Mouse (Mus musculus) thymus, postnatal 14 days (tissue): Measurements from ENCODE around the gene Noc4l.

ENCODE experiments used
- DNase-seq: peaks from one replicate; pipeline ENCODE4 v3.0.0; 2021

Gene Noc4l

GRCm38 (mm10) chr5:110652719-110653648 lies at the start of gene Noc4l, which contains the start of gene Ddx51:
Noc4l (minus strand) TSS chr5:110653417.
Ddx51 (plus strand) TSS chr5:110653451.
- peak; percentile 97 for DNase-seq

- no peak for DNase-seq
These were observed 45.4 kb upstream of the Noc4l start for GRCm38 (mm10) chr5:110698617-110699016.

DNA sequence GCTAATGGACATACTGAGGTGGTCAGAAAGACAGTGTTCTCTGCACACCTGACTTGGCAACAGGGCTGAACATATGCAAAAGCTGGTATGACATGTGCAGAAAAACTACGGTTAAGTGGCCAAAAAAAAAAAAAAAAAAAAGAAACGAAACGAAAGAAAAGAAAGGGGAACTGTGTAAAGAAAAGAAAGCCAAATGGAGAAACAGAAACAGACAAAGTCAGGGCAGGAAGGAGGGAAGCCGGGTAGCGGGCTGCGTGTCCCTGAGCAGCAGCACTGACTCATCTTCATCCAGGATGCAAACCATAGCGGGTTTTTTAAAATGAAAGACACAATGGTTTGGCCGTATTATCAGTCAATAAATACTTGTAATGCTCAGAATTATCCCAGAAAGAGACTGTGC lies 28.8 kb upstream of the Noc4l start:
- no peak for DNase-seq

GRCm38 (mm10) chr5:110665486-110666121 lies 12.4 kb upstream of the Noc4l start:
- no peak for DNase-seq

GRCm38 (mm10) chr5:110664750-110665269 lies 11.6 kb upstream of the Noc4l start:
- no peak for DNase-seq

GRCm38 (mm10) chr5:110664041-110664440 lies 10.8 kb upstream of the Noc4l start:
- no peak for DNase-seq

- DNase-seq: no peak
These were observed 6.5 kb upstream of the Noc4l start for GRCm38 (mm10) chr5:110659682-110660081.

DNA sequence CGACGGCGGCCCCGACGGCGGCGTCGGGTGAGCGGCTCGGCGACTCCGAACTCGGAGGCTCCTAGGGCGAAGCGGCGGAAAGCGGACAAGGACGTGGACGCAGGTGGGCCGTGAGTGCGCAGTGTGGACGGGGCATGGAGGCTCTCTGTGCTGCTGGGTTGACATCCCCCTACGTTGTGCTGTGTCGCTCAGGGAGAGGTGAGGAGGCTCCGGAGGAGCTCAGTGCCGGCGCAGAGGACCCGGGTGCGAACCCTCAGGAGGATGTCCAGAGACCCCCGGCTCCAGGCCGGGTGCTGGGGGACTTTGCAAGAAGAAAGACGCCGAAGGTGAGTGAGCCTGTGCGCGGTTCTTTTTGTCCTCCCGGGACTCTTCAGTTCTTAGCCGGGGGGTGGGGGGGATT lies 469 bp upstream of the Noc4l start:
- DNase-seq: no peak

- DNase-seq: no peak
These were observed 6.8 kb downstream of the Noc4l start for GRCm38 (mm10) chr5:110646377-110646776.

DNA sequence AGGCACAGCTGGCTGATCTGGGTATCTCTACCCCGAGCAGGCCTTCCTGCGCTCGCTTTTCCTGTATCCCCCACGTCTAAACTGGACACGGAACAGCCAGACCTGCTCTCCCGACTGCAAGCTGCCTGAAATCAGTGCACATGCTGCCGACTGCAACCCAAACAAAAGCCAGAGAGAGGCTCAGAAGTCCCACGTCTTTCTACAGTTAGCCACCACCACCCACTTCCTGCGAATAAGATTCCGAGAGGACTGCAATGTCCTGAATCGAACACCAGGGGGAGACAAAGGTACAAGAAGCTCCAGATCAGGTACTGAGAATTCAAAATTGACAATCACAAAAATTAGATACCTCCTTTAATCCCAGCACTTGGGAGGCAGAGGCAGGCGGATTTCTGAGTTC lies 13.8 kb downstream of the Noc4l start:
- peak; percentile 79 for DNase-seq

GRCm38 (mm10) chr5:110638306-110639074 lies 14.7 kb downstream of the Noc4l start:
- DNase-seq: no peak

GRCm38 (mm10) chr5:110635951-110636707 lies 17.1 kb downstream of the Noc4l start:
- peak; percentile 23 for DNase-seq

DNA sequence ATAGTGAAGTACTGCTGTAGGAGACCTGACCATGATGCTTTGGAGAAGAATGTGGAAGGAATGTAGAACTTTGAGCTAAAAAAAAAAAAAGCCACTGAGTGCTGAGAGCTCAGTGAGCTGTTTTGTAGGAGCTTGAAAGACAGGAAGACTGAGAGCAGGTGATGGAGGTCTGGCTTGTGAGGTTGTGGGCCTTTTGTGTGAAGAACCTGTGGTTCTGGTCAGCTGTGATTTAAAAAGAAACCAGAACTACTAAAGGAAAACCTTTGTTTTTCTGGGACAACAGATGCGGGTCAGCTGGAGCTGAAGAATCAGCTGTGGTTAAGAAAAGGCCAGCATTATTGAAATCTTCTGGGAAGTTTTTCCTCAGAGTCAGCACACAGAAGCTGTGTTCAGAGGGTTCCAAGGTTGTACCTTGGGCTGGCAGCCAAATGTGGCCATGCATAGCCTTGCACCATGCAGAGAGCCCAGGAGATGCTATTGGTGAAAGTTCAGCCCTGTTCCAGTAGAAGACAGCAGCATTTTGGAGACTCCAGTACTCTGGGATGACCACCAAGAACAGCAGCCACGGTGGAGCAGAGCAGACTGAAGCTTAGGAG lies 23.6 kb downstream of the Noc4l start:
- no peak for DNase-seq

DNA sequence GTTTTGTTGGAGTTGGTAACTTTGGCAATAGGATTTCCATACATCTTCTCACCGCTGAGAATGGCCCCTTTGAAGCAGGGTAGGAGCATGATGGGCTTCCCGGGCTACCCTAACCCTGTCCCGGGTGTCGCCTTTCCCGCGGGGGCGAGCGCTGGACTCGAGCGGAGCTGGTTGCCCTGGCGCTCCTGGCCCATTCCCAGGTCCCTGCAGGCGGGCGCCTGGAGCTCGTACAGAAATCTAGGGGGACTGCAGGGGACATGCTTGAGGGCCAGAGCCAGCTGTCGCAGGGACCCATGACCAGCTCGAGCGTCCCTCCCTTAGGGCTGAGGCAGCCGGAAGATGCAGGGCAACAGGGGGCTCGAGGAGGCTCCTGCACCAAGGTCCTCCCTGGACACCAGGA lies 25.1 kb downstream of the Noc4l start:
- no peak for DNase-seq

DNA sequence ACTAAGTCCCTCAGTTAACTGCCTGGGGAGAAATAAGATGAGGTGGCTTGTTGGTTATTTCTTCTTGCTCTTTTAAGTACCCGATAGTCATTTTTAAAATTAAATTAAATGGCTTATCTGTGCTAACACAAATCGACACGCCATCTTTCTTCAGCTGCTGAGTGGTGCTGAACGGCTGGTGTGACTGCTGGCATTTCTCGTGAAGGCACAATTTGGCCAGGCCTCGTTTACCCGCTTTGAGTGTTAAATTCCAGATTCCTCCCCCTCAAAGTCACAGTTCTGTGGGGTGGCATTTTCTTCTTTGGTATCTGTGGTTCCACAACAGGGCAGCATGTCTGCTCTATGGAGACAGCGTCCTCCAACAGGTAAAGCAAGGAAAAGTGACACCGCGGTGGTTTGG lies 25.9 kb downstream of the Noc4l start:
- no peak for DNase-seq

DNA sequence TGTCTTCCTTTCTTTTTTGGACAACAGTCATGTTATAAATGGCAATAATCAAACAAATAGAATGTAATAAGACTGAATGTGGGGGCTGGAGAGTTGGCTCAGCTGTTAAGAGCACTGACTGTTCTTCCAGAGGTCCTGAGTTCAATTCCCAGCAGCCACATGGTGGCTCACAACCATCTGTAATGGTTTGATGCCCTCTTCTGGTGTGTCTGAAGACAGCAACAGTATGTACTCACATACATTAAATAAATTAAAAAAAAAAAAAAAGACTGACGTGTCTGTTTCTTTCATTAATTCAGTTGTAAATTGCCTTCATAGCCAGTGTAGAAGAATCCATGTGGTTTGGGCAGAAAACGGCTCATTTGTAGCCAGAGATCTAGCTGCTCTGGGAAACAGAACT lies 28.9 kb downstream of the Noc4l start:
- no peak for DNase-seq

- DNase-seq: no peak
These were observed 34.0 kb downstream of the Noc4l start for GRCm38 (mm10) chr5:110619226-110619625.

GRCm38 (mm10) chr5:110611435-110612158 lies 41.6 kb downstream of the Noc4l start:
- DNase-seq: no peak

DNA sequence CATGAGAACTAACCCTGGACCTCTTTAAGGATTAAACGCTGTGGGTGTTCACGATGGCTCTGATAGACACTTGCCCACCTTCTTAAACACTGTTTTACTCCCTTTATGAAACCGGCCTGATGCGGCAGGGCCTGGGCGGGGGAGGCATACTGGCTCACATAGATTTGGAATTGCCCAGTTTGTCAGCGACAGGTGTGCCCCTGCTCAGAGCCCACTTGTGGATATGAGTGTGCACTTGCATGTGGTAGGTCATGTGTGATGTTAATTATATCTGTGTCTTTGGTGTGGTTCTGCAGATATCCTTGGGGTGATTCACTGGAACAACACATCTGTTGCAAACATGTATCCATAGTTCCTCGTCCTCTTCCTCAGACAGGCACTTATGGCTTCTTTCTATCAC lies 42.7 kb downstream of the Noc4l start:
- no peak for DNase-seq

GRCm38 (mm10) chr5:110609868-110610267 lies 43.3 kb downstream of the Noc4l start:
- no peak for DNase-seq

- no peak for DNase-seq
These were observed 43.8 kb downstream of the Noc4l start for GRCm38 (mm10) chr5:110609425-110609824.
